Mouse (Mus musculus): ENCODE results near the gene Trmt11. TPM values are rescaled to one million over a fixed set of nuclear protein-coding genes. Genes with fewer than 3 reads are reported as not detected.
"Not testable (repeated sequence)": the region's sequence is repeated elsewhere in the genome, so short reads cannot be mapped to it uniquely, and the experiment has no call there.

The Trmt11 gene
- total RNA-seq, 2 experiments from 2014 or later = 34.8 to 45.0 TPM

DNA sequence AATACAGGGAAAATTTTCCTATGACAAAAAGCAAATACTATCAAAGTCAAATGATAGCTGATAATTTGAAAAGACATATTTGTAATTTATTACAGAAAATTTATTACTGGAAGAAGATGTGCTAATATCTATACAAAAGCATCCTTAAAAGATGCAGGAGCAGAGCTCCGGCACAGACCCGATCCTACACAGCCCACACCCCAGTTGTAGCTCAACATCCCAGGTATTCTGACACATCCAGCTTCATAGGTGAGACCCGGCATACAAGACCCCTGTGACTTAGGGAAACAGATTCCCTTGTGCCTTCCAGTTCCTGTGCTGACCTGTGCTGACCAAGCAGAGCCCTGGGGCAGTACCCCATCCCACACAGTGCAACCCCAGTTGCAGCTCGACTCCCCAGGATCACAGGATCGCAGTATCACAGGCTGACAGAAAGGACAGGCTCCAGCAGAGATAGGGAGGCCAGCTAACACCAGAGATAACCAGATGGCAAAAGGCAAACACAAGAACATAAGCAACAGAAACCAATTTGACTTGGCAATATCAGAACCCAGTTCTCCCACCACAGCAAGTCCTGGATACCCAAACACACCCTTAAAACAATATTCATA, 22.8 kb downstream of the Trmt11 start:
- peak; percentile 73 for ATAC-seq (replicated peaks; ENCODE audit: low FRiP score, low TSS enrichment, poor library complexity, severe bottlenecking)

DNA sequence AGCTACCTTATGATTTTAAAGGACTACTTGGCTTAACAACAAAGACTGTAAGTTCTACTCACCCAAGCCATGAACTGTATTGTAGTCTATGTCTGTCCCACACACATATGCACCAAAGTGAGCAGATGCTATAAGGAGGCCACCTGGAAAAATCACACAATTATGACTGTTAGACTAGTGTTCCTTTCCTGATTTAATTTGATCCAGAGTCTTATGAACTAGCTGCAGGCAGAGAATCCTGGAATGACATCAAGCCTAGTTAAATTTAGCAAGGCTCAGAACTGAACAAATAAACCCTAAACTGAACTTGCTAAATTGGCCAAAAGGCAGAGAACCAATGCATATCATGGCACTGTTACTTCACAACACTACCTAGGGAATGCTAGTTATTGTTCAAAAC, 34.2 kb downstream of the Trmt11 start:
- ATAC-seq (replicated peaks; ENCODE audit: low FRiP score, low TSS enrichment, poor library complexity, severe bottlenecking) = no peak

DNA sequence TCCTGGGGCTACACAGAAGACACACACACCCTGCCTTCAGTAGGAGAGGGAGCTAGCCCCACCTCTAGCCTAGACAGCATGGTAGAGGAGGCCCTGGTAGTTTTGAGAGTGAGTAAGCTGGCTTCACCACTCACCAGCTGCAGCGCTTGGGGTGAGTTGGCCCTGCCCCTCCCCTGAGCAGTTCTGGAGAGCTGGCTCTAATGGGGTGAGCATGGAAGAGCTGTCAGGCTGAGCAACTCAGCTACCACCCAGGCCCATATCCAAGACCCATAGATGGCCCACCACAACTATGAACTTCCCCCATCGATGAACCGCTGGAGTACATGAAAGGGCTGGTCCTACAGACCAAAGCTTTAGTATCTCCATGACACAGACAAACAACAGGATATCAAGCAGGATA, 35.9 kb downstream of the Trmt11 start:
- no peak for ATAC-seq (replicated peaks; ENCODE audit: low FRiP score, low TSS enrichment, poor library complexity, severe bottlenecking)

DNA sequence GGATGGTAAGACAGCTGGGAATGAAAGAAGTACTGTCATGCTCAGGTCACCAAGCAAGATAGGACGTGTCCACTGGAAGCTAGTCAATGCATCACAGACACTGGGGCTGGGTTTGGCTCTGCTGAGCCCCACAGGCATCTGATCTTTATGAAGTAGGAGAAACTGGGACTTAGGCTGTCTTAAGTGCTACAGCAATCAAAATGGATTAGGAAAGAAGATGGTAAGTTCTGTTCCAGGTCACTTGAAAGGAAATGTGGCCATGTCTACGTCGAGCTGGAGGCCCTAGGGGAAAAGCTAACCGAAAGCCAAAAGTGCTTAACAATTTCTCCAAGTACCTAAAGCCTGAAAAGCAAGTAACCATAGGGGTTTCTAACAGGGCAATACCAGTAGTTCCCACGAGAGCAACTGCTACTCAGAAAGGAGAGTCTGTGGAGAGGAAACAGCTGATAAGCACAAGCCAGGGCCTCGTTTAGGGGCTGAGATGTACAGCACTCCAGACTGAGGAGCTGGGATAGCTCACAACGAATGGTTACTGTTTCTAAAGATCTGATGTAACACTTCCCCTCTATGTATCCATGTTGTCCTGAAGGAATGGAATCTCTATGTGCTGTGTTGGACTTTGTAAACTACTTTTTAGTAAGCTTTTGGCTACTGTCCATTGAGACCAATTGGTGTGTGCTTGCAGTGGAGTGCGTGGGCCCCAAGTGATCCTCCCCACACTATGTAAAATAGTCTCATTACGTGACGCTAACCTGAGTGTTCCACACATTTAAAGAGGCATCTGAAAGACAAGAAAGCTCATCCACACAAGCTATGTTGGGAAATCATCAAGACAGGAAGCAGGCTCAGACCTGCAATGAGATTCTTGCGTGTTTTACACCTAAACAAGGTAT, 44.6 kb downstream of the Trmt11 start:
- 0 out of 2 replicates have a peak, but pooled peaks have one; percentile 52 for ATAC-seq (replicated peaks; ENCODE audit: low FRiP score, low TSS enrichment, poor library complexity, severe bottlenecking)

DNA sequence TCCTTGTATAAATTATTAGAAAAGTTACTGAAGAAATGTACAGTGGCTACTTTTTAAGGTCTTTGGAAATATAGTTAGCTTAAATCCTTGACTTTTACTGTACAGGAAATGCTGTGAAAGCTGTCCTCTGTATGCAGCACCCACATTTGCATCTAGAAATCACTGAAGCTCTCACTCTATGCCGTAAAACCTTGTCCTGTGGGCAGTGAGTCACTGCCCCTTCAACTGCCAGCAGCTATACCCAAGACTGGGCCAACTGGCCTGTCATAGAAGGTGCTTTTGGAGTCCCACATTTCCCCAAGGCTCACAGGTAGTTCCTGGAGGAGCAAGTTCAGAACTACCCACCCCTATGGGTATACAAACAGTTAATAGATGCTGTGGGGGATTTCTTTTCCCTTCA, 48.2 kb downstream of the Trmt11 start:
- ATAC-seq (replicated peaks; ENCODE audit: low FRiP score, low TSS enrichment, poor library complexity, severe bottlenecking) = no peak

DNA sequence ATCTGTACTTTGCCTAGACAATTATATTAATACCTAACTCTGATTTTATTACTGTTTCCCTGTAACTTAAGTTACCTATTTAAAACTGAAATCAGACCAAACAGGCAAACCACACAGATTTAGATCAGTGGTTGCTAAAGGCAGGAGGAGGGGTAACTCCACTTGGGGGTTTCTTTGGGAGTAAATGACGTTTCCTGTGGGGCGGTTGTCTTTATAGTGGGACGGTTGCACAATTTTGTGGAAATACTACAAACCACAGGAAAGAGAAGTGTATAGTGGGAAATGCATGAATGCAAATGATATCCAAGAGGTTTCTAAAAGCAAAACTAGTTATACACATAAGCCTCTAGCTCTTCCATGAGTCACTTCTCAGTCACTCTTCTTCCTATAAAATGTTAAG, 50.6 kb downstream of the Trmt11 start:
- no peak for ATAC-seq (replicated peaks; ENCODE audit: low FRiP score, low TSS enrichment, poor library complexity, severe bottlenecking)

DNA sequence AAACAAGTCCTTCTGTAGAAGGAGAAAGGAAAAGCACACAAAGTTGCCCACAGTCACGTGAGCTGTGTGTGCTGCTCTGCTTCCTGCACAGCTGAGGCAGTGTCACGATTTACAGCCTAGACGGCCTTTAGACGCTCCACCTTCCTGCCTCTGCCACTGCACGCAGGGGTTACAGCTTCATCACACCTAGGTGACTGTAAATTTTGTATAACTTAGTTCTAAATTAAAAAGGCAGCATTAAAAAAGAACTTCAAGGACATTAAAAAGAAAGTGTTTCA, 62.1 kb downstream of the Trmt11 start:
- ATAC-seq (replicated peaks; ENCODE audit: low FRiP score, low TSS enrichment, poor library complexity, severe bottlenecking) = no peak

DNA sequence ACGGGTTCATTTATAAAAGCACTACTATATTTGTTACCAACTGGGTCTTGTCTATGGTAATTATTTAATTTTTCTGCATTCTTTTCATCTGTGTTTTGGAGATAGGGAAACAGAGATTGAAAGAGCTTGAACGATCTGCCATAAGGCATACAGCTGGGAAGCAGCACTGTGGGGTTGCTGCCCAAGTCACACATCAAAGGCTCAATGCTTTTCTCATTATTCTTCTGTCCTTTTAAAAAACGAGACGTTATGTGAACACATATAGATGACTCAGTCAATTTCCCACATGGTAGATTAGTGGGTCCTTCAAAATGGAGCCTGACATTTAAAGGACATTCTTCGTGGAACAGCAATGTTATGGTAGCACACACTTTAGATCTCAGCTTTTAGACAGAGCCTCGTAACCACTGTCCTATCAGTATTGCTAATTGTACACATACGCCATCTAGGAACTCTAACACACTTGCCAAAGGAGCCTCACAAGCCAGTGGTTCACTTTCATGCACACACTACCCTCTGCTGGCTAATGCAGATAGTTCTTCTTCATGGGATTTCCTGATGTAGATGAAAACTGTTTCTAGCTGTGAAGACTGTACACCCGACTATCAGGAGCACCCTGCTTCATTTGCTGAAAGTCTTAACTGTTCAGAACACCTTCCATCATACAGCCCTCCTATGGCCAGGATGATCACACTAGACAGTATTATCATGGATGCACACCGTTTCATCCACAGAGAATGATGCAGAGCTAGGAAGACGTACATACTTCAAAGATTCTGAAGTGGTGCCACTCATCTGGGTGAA, 62.6 kb downstream of the Trmt11 start:
- peak; percentile 73; the same call in 1 of the 2 replicates for ATAC-seq (replicated peaks; ENCODE audit: low FRiP score, low TSS enrichment, poor library complexity, severe bottlenecking)

DNA sequence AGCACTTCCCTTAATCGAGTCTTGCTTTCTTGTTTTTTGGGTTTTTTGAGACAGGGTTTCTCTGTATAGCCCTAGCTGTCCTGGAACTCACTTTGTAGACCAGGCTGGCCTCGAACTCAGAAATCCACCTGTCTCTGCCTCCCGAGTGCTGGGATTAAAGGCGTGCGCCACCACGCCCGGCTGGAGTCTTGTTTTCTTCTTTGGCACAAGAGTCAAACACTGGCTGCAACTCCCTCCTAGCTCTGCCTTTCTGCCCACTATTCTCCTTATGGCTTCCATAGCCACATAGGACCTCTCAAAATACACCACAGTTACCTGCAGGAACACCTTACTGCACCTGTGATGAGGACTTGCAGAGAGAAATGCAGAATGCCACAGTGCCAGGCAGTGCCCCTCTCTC, 64.6 kb downstream of the Trmt11 start:
- ATAC-seq (replicated peaks; ENCODE audit: low FRiP score, low TSS enrichment, poor library complexity, severe bottlenecking) = not testable (repeated sequence)

DNA sequence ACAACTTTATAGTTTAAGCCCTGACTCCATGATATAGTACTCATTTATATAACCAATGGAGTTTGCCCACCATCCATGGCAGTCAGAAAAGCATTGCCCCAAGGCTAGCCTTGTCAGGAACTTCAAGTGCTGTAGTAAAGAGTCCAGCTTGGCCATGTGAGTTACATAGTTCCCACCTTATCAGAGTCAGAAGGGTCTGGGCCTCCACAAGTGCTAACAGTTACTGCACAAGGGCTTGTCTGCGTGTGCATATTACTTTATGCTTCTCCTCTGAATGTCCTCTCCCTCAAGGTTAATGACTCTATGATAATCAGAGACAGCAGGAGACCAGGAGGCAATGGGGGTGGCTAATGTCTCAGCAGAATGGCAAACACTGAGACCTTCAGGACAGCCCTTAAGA, 73.4 kb downstream of the Trmt11 start:
- no peak for ATAC-seq (replicated peaks; ENCODE audit: low FRiP score, low TSS enrichment, poor library complexity, severe bottlenecking)

DNA sequence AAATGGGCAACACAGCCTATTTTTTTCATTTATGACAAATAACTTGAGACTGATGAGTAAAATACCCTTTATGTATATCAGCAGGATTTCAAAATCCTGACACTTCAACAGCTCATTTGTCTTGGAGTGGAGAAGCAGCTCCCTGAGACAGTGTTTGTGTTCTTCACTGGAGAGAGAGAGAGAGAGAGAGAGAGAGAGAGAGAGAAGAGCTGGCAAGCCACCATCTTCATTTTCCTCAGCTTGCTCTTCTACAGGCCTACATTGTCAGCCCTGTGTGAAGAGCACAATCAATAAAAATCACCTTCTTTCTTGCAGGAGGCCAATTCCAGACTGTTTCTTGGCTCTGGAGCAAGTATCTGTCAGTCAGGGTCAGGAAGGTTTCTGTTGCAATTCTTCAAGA, 78.8 kb downstream of the Trmt11 start:
- no peak for ATAC-seq (replicated peaks; ENCODE audit: low FRiP score, low TSS enrichment, poor library complexity, severe bottlenecking)

DNA sequence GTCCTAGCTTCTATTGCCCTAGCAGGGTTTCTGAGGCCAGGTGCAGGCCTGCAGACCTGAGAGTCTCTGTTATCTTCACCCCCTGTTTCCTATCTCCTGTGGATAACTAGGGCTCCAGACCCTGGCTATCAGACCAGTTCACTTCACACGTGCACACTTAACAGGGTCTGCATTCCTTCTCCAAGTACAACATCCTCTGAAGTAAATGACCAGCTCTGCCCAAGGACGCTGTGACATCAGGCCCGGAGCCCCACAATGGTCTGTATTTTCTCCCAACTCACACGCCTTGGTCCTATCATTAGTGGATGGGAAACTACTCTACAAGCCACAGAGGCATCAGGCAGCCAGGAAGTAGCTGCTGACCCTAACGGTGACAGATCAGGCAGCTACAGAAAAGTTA, 81.4 kb downstream of the Trmt11 start:
- no peak for ATAC-seq (replicated peaks; ENCODE audit: low FRiP score, low TSS enrichment, poor library complexity, severe bottlenecking)

DNA sequence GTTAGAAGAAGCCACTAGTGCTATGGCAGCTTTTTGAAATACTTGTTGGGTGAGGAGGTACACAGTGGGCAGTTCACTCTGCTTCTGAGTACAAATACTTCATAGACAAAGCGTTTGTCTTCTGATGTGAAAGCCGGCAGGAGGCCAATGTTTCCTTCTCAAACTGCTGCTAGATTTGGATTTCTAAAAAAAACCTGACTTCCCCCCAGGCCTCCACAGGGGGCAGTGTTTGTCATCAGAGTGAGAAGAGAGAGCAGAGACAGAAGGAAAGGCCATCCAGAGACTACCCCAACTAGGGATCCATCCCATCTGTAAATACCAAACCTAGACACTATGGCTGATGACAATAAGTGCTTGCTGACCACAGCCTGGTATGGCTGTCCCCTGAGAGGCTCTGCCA, 83.3 kb downstream of the Trmt11 start:
- ATAC-seq (replicated peaks; ENCODE audit: low FRiP score, low TSS enrichment, poor library complexity, severe bottlenecking) = no peak

DNA sequence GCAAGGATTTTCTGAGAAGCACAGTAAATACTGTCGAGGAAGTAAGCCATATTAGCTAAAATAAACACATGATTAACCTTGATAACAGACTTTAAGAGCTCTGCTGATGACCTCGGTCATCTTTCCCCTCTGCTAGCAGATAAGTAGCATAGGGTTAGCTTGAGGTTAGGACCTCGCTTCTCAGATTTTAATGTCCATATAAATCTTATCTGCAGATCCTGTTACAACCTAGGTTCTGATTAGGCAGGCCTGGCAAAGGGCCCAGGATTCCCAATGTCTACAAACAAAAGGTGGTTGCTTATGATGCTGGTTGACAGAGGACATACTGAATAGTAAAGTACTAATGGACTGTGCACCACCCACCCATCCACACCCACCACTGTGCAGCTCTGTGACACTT, 83.8 kb downstream of the Trmt11 start:
- ATAC-seq (replicated peaks; ENCODE audit: low FRiP score, low TSS enrichment, poor library complexity, severe bottlenecking) = no peak

DNA sequence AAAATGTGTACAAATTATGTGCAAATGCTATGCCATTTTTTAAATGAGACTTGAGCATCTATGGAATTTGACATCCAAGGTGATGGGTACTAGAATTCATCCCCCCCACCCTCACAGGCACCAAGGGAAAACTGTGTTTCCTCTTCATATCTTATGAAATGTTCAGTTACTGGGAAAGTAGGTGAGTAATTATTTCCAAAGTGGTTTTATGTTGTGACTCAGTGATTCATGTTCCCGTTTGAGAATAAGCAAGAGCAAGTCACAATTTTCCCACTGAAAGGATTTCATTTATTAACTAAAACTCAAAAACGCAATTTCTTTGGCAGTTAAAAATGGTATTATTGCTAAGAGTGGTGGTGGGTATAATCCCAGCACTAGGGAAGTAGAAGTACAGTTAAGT, 95.8 kb downstream of the Trmt11 start:
- no peak for ATAC-seq (replicated peaks; ENCODE audit: low FRiP score, low TSS enrichment, poor library complexity, severe bottlenecking)

DNA sequence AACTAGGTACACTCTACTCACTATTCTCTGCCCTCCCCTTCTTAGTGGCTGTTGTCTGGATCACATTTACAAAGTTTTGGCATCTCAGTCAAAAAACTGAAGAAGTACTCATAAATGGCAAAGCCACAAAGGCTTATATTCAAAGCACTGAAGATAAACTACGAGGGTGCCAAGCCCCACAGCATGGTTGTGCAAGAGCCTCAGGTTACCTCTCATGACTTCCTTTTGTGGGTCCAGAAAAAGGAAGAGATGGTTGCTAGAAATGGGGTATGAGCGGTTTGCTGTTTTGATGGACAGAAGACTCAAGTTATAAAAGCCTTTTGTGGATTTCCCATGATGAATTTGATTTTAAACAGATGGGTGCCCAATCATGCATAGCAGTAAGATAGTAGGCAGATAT, 97.4 kb downstream of the Trmt11 start:
- ATAC-seq (replicated peaks; ENCODE audit: low FRiP score, low TSS enrichment, poor library complexity, severe bottlenecking) = no peak

DNA sequence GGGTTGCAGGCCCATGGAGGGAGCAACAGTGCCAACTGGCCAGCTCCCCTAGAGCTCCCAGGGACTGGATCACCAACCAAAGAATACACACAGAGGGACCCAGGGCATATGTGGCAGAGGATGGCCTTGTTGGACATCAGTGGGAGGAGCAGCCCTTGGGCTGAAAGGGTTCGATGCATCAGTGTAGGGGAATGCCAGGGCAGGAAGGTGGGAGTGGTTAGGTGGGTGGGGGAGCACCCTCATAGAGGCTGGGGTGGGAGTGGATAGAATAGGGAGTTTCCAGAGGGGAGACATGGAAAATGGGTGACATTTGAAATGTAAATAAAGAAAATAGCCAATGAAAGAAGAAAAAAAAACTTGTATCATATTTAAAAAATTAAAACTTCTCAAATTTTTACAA, 97.8 kb downstream of the Trmt11 start:
- ATAC-seq (replicated peaks; ENCODE audit: low FRiP score, low TSS enrichment, poor library complexity, severe bottlenecking) = no peak

DNA sequence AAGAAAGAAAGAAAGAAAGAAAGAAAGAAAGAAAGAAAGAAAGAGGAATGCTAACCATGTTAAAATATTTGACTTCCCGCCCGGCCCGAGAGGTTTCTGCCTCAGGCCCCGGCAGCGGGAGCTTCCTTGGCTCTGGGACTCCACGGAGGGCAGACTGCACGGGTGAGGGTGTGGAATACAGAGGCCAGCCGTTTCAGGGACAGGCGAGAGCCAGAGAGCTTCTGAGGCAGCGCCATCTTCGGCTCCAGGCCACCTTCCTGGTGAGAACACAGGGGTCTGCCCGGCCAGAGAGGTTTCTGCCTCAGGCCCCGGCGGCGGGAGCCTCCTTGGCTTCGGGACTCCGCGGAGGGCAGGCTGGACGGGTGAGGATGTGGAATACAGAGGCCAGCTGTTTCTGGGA, 102.3 kb downstream of the Trmt11 start:
- ATAC-seq (replicated peaks; ENCODE audit: low FRiP score, low TSS enrichment, poor library complexity, severe bottlenecking) = not testable (repeated sequence)

Measured in megakaryocyte-erythroid progenitor cell, adult 5-6 weeks (primary cell).